Mouse (Mus musculus) CD8-positive naive resting alpha-beta T cell, adult 57 days (primary cell): ENCODE measurements around the gene Egfl8. TPM values are rescaled to one million over a fixed set of nuclear protein-coding genes. Genes with fewer than 3 reads are reported as not detected.

Experiments used
- total RNA-seq: library from RNA; stranded (reverse); gene quantifications from one replicate; pipeline ENCODE4 v1.2.4, GENCODE M21; 2023

The Egfl8 gene
- total RNA-seq = 4.3 TPM

DNA sequence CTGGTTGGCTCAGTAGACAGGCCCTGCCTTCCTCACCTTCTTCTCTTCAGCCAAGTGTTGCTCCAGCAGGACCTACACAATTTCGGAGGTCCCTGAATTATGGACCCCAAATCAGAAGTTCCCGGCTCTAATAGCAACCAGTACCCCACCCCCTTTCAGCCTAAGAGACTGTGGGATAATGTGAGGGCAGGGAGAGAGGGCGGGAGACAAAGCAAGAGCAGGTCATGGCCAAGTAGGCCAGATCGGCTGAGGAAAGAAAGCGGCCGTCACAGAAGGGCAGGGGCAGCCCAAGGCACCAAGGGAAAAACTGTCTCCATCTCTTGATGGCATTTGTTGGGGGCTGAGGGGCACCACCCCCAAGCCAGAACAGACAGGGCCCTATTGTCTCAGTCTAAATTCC lies at the start of gene Egfl8:
Gene Egfl8 (minus strand): TSS at position 101 of the 400 bp plus-strand sequence.

DNA sequence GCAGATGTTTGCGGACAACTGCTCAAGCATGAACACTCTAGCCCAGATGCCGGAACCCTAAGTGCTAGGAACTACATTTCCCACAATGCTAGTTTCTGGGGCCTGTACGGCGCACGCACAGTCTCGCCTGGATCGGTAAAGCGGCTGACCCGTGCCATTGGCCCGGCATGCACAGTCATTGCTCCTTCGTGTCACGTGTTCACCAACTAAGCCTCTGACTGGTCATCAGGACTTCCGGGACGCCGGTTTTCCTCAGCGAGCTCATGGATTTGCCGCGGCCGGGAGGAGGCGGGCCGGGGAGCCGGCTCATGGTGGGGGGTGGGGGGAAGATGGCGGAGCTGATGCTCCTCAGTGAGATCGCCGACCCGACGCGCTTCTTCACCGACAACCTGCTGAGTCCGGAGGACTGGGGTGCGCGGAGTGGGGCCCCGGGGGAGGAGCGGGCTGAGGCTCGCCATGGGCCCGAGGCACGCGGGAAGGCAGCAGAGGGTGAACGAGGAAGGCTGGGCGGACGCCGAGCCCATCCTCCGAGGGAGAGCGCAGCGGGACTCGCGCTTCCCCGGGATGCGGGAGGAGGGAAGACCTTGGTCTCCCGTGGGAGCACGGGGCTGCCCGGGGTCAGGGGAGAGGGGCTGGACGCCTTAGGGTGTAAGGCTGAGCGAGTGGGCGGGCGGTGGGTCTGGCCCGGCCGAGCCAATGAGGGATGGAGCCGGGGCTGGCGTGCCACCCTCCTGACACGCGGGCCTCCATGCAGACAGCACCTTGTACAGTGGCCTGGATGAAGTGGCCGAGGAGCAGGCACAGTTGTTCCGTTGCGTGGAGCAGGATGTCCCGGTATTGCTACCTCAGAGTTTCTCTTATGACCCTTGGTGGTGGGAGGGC lies 31.4 kb upstream of the Egfl8 start, which contains the start of gene Atf6b:
Gene Atf6b (plus strand): TSS at position 241 of the 882 bp plus-strand sequence.

DNA sequence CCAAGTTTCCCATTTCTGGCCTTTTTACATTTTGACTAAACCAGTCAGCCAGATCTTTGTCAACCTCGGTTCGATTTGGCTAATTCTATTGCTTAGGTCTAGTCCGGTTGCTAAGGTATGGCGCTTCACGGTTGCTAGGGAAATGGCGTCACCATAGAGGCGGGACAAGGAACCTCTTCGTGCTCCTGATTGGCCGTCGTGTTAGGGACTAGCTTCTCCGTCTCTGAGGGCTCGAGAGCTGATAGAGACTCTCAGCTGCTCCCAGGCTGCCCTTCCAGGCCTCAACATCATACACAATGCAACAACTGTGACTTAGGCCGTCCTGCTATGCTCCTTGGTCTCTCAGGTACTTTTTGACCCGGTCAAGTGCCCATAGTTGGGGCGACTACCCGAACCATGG lies 28.8 kb upstream of the Egfl8 start, which contains the start of gene Fkbpl:
Gene Fkbpl (plus strand): TSS at position 157 of the 400 bp plus-strand sequence.

DNA sequence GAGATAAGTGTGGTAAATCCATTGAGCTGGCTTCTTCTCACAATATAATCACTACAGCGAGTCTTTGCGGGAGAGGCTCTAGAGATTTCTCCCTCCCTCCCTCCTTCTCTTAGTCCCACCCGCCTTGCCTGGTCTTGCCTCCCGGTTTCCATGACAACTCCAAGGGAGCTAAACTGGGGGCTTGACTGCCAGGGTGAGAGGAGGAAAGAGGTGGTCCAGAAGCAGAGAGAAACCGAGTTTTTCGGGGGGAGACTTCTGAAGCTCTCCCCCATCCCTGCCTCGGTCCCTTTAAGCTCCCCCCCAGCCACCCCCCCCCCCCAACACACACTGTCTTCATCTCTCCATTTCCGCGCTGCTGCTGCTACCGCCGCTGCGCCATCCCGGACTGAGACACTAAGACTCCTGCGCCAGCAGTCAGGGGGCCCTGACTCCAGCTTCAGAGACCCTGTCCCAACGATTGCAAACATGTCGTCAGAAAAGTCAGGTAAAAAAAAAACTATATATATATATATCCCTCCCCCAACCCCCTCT lies 13.5 kb upstream of the Egfl8 start, which contains the start of gene Prrt1:
Gene Prrt1 (plus strand): TSS at position 313 of the 531 bp plus-strand sequence.

DNA sequence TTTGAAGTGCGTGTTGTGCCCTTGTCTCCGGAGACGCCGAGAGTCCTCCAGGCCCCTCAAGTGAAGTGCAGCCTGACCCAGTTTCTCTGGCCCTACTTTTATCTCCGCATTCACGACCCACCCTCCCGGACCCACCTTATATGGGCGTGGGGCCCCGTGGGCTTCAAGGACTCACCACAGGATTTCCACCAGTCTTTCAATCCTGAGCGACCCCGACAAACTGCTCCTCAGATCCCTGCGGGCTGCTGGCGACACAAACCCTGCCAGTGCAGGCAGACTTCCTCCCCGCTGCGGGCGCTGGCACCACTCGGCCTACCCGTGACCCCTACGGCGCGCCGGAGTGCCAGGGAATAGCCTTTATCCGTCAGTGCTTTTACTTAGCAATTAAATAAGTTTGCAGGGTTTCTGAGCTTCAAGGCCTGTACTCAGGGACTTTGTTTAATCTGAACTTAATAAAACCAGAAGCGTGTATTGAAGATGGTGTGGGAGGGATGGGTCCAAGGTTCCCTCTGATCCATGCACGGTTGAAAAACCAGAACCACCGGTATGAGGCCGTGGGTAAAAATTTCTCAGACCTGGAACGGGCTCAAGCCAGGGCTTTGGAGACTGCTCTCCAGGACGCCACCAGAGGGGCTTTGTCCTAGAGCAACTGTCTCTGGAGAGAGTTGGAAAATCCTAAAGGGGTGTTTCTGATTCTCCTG lies 12.3 kb upstream of the Egfl8 start, which contains the start of gene Ppt2:
Gene Ppt2 (minus strand): TSS at position 568 of the 701 bp plus-strand sequence.

DNA sequence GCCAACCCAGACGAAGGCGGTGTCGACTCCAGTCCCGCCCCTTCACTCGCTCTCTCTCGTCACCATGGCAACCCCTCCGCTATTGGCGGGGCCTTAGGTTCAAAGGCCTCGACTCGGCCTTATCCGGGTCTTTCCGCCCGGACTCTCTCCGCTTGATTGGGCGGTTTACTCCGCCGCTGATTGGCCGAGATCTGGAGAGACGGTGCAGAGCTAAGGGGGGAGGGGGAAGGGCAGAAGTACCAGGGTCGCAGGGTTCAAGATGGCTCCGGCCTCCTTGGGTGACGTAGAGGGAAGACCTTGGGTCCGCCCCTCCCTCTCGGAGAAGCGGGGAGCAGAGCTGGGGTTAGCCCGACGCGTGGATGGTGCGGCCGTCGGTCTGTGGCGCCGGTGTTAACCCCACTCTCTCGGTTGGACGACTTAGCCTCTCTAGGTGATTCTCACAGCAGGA lies 11.7 kb downstream of the Egfl8 start, which contains the start of gene Agpat1:
Gene Agpat1 (plus strand): TSS at position 202 of the 448 bp plus-strand sequence.

DNA sequence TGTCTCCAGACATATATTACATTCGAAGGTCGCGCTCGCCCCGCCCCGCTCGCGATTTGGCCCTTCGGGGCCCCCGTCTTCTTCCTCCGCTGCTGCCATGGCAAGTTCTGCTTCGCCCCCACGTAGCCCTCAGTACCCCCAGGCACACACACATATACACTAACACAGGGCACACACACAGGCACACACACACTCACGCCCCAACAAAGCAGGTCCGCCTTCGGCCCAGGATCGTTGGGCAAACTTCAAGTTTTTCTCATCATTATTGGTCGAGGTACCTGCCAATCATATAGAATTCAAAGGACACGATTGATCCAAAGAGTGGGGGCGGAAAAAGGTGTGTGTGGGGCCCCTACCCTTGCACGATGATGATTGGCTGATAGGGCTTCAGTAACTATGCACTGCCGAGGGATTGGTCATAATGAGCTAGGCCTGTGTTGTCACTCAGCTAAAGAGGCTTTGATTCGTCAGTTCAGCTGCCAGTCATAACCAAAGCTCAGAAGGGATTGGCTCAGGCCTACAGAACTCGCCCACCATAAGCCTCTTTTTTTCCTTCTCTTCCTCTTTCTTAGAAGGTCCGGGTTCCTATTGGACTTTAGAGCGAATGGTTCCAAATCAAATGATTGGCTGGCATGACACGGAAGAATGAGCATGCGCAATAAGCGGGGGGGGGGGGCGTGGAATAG lies 12.3 kb downstream of the Egfl8 start, which contains the start of gene Rnf5:
Gene Rnf5 (minus strand): TSS at position 316 of the 686 bp plus-strand sequence.

DNA sequence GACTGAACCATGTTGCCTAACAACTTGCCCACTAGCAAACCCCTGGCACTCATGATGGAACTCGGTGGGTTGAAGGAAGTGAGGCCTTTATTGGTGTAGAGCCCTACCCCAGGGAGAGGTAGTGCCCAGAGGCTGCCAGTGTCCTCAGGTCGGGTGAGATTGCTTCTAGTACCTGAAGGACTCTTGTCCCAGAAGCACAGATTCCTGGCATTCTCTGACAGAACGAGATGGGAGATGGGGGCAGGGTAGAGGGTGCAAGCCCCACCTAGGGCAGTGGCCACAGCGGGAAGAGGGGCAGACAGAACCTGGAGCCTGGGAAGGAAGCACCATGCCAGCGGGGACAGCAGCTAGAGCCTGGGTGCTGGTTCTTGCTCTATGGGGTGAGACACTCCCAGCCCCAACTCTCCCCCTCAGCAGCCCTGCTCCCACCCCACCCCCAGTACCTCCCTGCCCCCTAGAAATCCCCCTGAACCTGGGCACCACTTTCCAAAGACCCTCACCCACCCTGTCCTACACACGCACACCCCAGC lies 18.1 kb downstream of the Egfl8 start, which contains the start of gene Ager:
Gene Ager (plus strand): TSS at position 297 of the 530 bp plus-strand sequence.

DNA sequence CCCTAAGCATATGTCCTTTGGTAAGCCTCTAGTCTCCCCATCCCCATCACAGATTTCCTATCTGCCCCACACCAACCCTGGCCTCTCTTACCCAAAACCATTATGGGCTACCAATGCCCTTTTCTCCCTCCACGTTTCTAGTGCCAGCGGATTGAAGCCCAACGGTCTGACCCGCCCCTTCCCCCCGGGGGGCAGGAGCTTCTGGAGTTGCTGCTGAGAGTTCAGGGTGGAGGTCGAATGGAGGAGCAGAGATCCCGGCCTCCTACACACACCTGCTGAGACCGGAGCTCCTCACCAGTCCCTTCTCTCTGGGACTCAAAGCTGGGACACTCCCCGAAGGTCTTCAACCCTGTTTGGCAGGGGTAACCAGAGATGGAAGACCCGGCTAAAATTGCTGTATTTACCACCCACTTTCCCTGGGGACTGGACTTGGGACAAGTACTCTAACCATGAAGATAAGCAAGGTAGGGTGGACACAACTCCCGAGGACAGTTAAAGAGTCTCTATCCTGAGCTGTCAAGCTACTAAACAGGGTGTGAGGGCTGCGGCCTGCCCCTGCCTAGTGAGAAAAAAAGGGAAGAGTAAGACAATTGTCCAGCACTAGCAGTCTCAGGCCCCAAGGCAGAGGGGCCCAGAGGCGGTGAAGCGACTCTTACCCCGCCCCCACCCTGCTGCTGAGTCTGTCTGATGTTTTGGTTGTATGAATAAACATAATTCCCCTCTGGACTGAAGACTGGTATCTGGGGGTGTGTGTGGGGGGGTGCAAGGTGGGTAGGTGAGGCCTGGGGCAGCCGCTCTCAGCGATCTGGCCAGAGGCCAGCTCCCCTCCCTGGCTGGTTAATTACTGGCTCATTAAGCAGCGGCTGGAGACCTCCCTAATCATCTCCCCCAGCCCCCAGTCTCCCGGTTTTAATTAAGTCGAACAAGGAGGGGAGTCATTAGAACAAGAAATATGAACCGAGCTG lies 24.5 kb downstream of the Egfl8 start, which contains the start of gene Pbx2:
Gene Pbx2 (plus strand): TSS at position 238 of the 965 bp plus-strand sequence.

DNA sequence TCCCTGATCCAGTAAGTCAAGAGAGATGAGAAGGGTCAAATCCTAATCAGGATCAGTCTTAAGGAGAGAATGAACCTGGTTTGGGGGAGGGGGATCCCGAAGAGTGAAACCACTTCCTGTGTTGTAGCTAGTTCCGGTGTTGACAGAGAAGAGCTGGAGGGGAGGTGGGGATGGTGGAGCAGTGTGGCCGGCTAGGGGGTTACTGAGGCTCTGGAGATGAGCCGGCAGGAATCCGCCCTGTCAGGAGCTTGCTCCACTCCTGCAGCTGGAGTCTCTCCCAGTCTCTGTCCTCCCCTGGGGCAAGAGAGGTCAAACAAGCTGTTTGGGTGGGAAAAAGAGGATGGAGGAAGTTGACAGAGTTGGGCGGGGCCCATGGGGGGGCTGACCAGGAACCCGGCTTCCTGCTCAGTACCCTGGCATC lies 26.1 kb downstream of the Egfl8 start, which contains the start of gene Gpsm3:
Gene Gpsm3 (plus strand): TSS at position 126 of the 421 bp plus-strand sequence.

DNA sequence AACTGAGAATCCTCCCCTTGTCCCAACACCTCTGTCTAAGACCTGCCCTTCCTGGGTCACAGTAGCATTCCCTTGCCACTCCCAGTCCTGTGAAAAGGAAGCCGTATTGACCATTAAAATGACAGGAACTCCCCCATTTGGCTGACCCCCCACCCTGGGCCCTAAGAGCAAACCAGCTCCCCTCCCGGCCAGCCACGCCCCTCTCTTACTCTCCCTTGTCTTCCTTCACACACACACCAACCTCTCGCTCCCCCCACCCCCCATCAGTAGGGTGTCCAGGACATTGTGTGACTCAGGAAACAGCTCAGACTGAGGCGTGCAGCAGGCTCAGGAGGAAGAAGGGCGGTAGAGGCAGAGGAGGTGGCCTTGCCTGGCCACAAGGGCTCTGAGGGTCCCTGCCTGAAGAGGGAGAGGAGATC lies 51.8 kb downstream of the Egfl8 start, which contains the start of gene Notch4:
Gene Notch4 (plus strand): TSS at position 266 of the 419 bp plus-strand sequence.

Other genes with a start within 250 kb of the Egfl8 start
- gene Btnl1, start 238.8 kb downstream of the Egfl8 start, total RNA-seq = 0.40 TPM
- 0.95 TPM for gene BC051142, start 217.2 kb downstream of the Egfl8 start, total RNA-seq
- not detected for gene Btnl4, start 138.7 kb downstream of the Egfl8 start, total RNA-seq
- gene Btnl6, start 98.6 kb downstream of the Egfl8 start, total RNA-seq = not detected
- gene Notch4, start 51.7 kb downstream of the Egfl8 start, total RNA-seq = 0.67 TPM
- 188 TPM for gene Gpsm3, start 26.2 kb downstream of the Egfl8 start, total RNA-seq
- 45.2 TPM for gene Pbx2, start 24.7 kb downstream of the Egfl8 start, total RNA-seq
- 4.8 TPM for gene Ager, start 18.1 kb downstream of the Egfl8 start, total RNA-seq
- gene Rnf5, start 12.3 kb downstream of the Egfl8 start, total RNA-seq = 29.0 TPM
- gene Agpat1, start 11.7 kb downstream of the Egfl8 start, total RNA-seq = 54.0 TPM
- gene Ppt2, start 12.5 kb upstream of the Egfl8 start, total RNA-seq = 22.5 TPM
- gene Prrt1, start 13.6 kb upstream of the Egfl8 start, total RNA-seq = 15.2 TPM
- gene Fkbpl, start 28.8 kb upstream of the Egfl8 start, total RNA-seq = 3.1 TPM
- gene Atf6b, start 31.2 kb upstream of the Egfl8 start, total RNA-seq = 47.8 TPM
- 0.09 TPM for gene Tnxb, start 54.6 kb upstream of the Egfl8 start, total RNA-seq
- 1.3 TPM for gene C4b, start 127.9 kb upstream of the Egfl8 start, total RNA-seq
- gene Cyp21a1, start 188.6 kb upstream of the Egfl8 start, total RNA-seq = not detected
- gene Stk19, start 221.0 kb upstream of the Egfl8 start, total RNA-seq = 62.5 TPM
- 76.5 TPM for gene Dxo, start 221.0 kb upstream of the Egfl8 start, total RNA-seq
- gene Skiv2l, start 234.2 kb upstream of the Egfl8 start, total RNA-seq = 106 TPM
- 31.0 TPM for gene Nelfe, start 234.4 kb upstream of the Egfl8 start, total RNA-seq
- gene Cfb, start 246.5 kb upstream of the Egfl8 start, total RNA-seq = 0.61 TPM